Mouse (Mus musculus): ENCODE measurements around the gene Il21.

The Il21 gene

DNA sequence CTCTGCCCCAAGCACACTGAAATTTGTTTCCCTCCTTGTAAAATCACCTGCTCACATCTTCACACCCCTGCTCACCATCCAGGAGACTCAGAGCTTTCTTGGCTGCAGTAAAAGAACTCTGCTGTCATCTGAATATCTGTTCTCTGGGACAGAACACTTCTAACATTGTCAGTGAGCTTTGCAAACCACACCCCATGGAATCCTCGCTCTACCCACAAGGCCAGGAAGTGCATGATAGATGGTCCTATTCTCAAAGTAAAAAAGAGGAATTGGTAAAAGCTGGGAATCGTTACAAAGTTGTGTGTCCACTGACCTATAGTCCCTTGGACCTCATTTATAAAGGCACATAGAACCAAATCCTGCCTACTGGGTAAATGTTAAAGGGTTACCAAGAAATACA is 40.5 kb downstream of the Il21 start:
- DNase-seq (ENCODE audit: low spot score in 2 of 2) = no peak

DNA sequence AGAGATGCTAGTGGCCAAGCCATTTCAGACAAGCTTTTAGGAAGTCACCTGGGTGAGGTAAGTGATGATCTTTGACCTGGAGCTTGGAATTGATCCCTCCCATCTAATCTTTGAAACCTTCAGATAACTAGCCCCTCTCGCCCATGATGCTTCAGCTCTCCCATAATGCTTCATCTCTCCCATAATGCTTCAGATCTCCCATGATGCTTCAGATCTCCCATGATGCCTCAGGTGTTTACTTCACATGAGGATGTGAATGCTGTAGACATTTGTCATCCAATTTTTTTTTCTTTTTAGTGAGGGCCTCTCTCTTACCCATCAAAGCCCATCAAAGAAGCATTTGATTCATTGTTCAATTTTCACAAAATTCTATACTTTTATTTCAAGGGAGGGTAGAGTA is 46.9 kb downstream of the Il21 start:
- no peak for DNase-seq (ENCODE audit: low spot score in 2 of 2)

DNA sequence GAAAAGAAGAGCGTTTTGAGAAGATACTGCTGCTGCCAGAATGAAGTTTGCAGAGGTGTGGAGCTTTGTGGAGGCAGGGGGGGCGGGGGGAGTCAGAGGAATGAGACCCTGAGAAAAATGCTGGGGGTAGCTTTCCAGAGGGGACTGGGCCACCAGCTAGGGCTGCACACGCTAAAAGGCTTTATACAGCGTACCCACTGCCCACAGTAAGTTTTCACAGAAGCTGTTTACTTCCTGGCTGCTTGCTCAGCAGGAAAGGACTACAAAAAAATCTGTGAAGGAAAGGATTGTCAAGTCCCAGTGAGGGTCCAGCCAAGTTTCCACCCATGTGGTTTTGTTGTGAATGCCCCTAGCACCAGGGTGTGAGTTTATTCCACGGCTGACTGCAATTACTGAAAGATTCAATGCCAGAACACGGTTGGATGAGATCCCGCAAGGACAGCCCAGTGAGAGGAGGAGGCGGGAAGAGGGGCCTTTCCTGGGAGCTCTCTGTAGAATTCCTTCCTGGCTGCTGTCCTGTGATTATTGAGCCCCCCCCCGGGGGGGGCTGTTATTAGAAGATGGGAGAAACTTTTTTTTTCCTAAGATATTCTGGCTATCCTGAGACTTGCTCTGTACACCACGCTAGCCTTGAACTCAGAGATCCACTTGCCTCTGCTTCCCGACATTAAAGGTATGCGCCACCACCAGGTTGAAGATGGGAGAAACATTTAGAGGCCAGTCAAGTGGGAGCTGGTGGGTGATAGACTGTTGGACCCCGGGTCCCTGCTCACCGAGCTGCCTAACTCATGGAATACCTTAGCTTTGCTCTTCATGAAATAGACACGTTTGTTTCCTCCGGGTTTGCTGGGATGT is 49.8 kb downstream of the Il21 start:
- DNase-seq (ENCODE audit: low spot score in 2 of 2) = no peak

DNA sequence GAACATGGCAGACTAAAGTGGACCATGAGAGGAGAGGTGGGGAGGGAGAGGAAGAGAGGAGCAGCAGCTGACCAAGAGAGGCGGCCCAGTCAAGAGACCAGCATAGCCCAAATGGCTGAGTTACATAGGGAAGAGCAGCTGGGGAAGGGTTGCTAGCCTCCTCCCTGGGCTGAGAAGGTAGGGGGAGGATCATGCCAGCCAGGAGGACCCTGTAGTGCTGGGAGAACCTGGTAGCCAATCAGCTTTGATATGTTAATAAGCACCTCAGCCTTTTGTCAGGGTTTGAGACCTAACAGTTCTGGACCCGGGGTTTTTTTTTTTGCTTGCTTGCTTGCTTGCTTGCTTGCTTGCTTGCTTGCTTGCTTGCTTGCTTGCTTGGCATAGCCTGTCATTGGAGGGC is 51.4 kb downstream of the Il21 start:
- DNase-seq (ENCODE audit: low spot score in 2 of 2) = no peak

DNA sequence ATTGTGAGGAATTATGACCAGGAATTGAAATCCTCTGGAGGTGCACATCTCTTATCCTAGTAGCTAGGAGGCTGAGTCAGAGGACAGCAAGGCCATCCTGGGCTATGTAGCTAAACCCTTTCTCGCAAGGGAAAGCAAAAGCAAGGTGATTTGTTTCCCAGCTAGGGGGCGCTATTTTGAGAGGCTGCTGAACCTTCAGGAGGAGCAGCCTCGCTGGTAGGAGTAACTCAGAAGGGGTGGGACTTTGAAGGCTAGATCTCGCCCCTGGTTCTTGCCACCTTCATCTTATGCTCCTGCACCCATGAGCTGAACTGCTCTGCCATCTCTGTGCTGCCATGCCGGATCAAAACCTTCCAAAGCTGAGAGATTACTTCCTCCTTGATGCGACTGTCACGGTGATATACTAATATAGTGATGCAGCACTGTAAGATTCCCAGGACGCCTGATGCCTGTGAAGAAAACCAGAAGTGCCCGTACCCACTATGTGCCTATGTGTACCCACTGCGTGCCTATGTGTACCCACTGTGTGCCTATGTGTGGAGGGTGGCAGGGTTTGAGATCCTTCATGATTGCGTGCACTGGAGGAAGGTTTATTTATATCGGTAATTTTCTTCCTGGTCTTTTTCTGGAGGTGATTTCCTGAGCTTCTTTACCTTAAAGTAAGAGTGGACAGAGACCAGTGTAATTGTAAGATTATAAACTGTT is 52.2 kb downstream of the Il21 start:
- DNase-seq (ENCODE audit: low spot score in 2 of 2) = peak in 1 of 2 experiments; percentile 35

DNA sequence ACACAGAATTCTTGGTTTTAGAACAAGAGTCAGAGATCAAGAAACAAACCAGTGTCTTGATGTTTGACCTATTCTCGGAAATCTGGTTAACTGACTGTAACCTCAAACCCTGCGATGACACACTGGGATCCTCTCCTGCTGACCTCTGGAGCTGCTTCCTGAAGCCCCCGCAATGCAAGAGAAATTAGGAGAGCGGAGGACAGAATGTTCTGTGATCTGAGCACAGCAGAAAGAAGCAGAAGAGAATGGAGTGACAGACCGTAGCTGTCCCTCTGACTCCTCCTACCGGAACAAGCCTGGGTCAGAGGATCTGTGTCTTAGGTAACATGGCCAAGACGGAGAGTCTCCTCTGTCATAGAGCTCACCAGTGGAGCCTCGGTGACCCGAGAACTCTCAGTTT is 53.0 kb downstream of the Il21 start:
- DNase-seq (ENCODE audit: low spot score in 2 of 2) = no peak

DNA sequence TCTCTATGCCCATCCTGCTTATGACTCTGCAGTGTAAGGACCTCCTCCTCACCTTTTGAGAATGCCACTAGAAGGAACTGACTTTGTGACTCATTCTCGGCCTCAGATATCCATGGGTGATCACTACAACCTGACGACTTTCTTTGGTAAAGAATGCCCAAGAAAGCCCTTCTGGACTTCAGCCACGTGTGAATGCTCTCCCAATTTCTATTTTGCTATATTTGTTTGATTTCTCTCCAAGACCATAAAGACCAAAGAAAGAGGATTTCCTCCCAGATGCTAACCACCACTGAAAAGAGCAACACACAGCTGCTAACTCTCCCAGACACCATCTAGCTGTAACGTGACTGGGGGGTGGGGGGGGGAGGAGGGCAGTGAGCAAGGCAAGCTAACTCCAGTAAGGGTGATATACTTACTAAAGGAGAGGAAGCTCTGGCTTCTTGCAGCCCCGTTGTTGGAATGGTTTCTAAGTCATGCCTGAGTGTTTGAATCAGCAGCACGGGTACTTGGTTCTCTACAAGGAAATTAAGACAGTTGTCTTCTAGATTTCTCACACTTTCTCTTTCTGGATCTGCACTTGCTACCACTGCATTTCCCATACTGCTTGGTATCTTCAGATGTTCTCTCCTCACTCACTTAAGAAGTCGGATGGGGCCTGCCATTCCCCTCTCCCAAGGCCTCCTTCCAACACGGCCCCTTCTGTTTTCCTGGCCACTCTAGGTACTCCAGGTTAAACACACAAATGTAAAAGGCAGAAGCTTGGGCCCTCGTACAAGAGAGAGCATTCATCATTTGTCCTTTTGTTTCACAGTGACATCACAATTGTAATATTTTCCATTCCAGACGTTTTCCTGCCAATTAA is 57.5 kb downstream of the Il21 start:
- DNase-seq (ENCODE audit: low spot score in 2 of 2) = no peak

DNA sequence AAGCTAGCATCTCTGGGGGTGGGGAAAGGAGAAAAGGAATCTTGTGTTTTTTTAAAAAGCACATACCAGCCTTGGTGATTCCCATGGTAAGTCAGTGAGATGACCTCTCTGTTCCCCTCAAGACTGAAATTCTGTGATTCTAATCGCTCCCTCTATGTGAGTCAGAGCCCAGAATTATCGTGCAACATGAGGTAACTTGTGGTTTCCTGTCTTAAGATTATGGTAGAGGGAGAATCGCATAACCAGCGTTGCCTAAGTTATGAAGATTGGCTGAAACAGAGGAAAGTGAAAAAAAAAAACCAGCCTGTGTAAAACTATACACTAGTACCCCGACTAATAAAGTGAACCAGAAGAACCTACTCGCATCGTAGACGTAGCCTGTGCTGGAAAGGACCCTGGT is 59.2 kb downstream of the Il21 start:
- peak in 1 of 2 experiments; percentile 15 for DNase-seq (ENCODE audit: low spot score in 2 of 2)

All from natural killer cell, adult 2 months (primary cell).